Mouse (Mus musculus): ENCODE measurements around the gene C130050O18Rik. TPM values are rescaled to one million over a fixed set of nuclear protein-coding genes. Genes with fewer than 3 reads are reported as not detected.

C130050O18Rik gene
- 0.26 and 0.64 TPM in 2 replicates for polyA plus RNA-seq (2015; fragmentation: Nextera tagmentation; extraction: Ambion mirVana)

DNA sequence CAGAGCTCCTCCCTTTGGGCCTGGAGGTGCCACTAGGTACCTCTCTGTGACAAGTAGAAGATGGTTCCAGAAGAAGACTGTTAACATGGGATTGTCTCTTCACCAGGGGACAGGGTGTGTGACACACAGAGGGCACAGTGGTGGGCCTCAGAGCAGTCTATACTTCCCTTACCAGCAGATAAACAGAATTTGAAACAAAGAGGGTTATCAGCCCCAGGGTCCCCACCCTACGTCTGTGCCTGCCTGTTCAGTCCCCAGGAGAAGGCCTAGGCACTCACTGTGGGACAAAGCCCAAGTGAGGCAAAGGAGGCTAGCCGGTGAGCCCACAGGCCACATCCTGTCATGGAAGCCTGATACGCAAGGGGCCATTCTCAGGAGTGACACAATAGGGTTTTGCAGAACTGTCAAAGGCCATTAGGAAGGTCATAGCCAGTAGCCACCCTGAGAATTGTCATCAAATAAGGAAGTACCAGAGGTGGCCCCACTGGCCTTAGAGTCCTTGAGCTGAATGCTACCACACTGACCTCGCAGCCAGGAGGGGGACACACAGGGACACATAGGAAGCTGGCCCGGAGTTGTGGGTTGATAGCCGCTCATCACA lies at the start of gene C130050O18Rik:
C130050O18Rik (plus strand) TSS at position 480 of the 601 bp plus-strand sequence.
- ATAC-seq, result no peak
- Histone ChIP-seq H3K4me2 (ENCODE audit: low read length) (no peak within 1 kb of the TSS), H3K4me1 (ENCODE audit: control insufficient read depth, insufficient read depth, low read depth, low read length) (peaks cover 5% of the 10 kb centered on the region), H3K27ac (ENCODE audit: low read depth, low read length) (no peak within 1 kb of the TSS), H3K36me3 (ENCODE audit: control insufficient read depth, insufficient read depth, low read length) (no peaks in the 10 kb centered on the region), H3K4me3 (ENCODE audit: low read length) (no peak within 1 kb of the TSS), H3K9ac (ENCODE audit: low read depth, low read length) (no peak within 1 kb of the TSS), H3K27me3 (replicated peaks; ENCODE audit: control insufficient read depth, insufficient read depth, low read length) (no peaks in the 10 kb centered on the region), H3K9me3 (ENCODE audit: control insufficient read depth, low read length) (no peaks in the 10 kb centered on the region)
- WGBS, result 81% methylated on average over 6 of the region's 6 CpGs

- ATAC-seq, result no peak
- Histone ChIP-seq H3K27me3 (replicated peaks; ENCODE audit: control insufficient read depth, insufficient read depth, low read length) (no peaks in the 10 kb centered on the region), H3K4me1 (ENCODE audit: control insufficient read depth, insufficient read depth, low read depth, low read length) (no peaks in the 10 kb centered on the region), H3K36me3 (ENCODE audit: control insufficient read depth, insufficient read depth, low read length) (peaks cover 5% of the 10 kb centered on the region; the same call in 1 of the 2 replicates), H3K4me2 (ENCODE audit: low read length) (no peak overlapping the region), H3K9me3 (ENCODE audit: control insufficient read depth, low read length) (no peaks in the 10 kb centered on the region), H3K9ac (ENCODE audit: low read depth, low read length) (no peak overlapping the region), H3K27ac (ENCODE audit: low read depth, low read length) (no peak overlapping the region), H3K4me3 (ENCODE audit: low read length) (no peak overlapping the region)
- WGBS, result 80% methylated on average over 2 of the region's 2 CpGs
Observed at GRCm38 (mm10) chr5:139358653-139359052, 46.4 kb upstream of the C130050O18Rik start.

DNA sequence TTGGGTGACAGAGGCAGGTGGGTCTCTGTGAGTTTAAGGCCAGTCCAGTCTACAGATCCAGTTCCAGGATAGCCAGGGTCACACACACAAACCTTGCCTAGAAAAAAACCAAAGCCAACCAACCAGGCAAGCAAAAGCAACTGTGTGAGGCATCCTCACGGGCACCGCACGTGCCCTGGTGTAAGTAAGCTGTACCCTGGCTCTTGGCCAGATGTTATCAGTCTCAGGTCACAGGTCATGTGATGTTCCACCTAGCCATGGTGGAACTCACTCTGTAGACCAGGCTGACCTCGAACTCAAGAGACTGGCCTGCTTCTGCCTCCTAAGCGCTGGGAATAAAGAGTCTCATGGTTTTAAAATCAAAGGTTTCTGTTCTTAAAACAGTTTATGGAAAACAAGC lies 45.8 kb upstream of the C130050O18Rik start:
- Histone ChIP-seq H3K27ac (ENCODE audit: low read depth, low read length) (no peak overlapping the region), H3K27me3 (replicated peaks; ENCODE audit: control insufficient read depth, insufficient read depth, low read length) (no peaks in the 10 kb centered on the region), H3K9ac (ENCODE audit: low read depth, low read length) (no peak overlapping the region), H3K9me3 (ENCODE audit: control insufficient read depth, low read length) (no peaks in the 10 kb centered on the region), H3K4me2 (ENCODE audit: low read length) (no peak overlapping the region), H3K4me3 (ENCODE audit: low read length) (no peak overlapping the region), H3K4me1 (ENCODE audit: control insufficient read depth, insufficient read depth, low read depth, low read length) (peaks cover under 1% of the 10 kb centered on the region; the same call in 1 of the 2 replicates), H3K36me3 (ENCODE audit: control insufficient read depth, insufficient read depth, low read length) (peaks cover 5% of the 10 kb centered on the region; the same call in 1 of the 2 replicates)
- WGBS, result 93% methylated on average over 5 of the region's 5 CpGs
- ATAC-seq, result no peak

DNA sequence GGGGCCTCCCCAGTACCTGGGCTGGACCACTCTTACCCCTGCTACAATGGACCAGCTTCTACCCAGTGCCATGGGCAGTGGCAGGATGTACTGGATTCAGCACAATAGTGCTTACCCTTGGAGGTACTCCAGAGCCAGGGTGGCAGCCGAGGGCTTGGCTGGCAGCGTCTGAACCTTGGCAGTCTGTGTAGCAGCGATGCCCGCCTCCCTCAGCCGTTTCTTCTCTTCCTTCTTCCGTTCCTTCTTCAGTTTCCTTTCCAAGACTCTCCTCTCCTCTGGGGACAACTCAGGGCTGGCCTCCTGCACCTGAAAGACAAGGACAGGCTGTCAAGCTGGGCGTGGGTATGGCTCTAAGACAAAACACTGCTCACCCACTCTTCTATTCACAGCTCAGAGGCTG lies 41.2 kb upstream of the C130050O18Rik start:
- H3K9me3 ChIP-seq (ENCODE audit: control insufficient read depth, low read length), result no peaks in the 10 kb centered on the region
- no peaks in the 10 kb centered on the region for H3K27me3 ChIP-seq (replicated peaks; ENCODE audit: control insufficient read depth, insufficient read depth, low read length)
- peak overlapping the region; percentile 1; the same call in 1 of the 2 replicates for H3K9ac ChIP-seq (ENCODE audit: low read depth, low read length)
- no peak overlapping the region for H3K4me2 ChIP-seq (ENCODE audit: low read length)
- WGBS, result 70% methylated on average over 7 of the region's 7 CpGs
- ATAC-seq, result no peak; the same call in 1 of the 2 replicates
- peaks cover 11% of the 10 kb centered on the region for H3K4me1 ChIP-seq (ENCODE audit: control insufficient read depth, insufficient read depth, low read depth, low read length)
- H3K36me3 ChIP-seq (ENCODE audit: control insufficient read depth, insufficient read depth, low read length), result peaks cover 5% of the 10 kb centered on the region; the same call in 1 of the 2 replicates
- H3K4me3 ChIP-seq (ENCODE audit: low read length), result no peak overlapping the region
- no peak overlapping the region for H3K27ac ChIP-seq (ENCODE audit: low read depth, low read length)

DNA sequence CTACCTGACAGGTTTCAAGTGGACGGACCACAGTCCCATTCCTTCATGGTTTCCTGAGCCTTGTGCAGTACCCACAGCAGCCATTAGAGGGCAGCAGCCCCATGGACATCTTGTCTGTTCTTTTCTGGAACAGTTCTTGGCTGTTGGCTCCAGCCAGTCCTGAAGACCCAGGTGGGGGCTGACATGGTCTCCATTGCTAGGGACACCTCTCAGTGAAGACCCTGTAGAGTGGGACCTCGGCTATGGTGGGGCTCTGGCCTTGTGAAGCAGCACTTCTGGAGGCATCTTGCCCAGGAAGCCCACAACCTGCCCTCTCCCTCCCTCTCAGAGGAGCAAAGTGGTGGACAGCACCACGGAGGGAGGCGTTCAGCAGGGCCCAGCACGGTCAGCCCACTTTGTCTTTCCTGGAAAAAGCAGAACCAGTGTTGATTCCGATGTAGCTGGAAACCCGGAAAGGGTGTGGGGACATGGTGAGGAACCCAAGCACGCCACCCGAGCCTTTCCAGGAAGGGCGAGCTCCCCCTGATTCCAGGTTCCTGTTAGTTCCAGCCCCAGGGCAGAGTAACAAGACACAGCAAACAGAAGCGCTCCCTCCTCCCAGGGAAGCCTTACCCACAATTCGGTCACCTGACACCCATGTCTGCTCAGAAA lies 40.7 kb upstream of the C130050O18Rik start:
- 39% methylated on average over 12 of the region's 12 CpGs for WGBS
- no peak overlapping the region for H3K4me3 ChIP-seq (ENCODE audit: low read length)
- H3K9ac ChIP-seq (ENCODE audit: low read depth, low read length), result peak overlapping the region; percentile 1; the same call in 1 of the 2 replicates
- peaks cover 5% of the 10 kb centered on the region; the same call in 1 of the 2 replicates for H3K36me3 ChIP-seq (ENCODE audit: control insufficient read depth, insufficient read depth, low read length)
- peak overlapping the region; percentile 21; the same call in 1 of the 2 replicates for H3K27ac ChIP-seq (ENCODE audit: low read depth, low read length)
- ATAC-seq, result peak; percentile 68
- no peaks in the 10 kb centered on the region for H3K27me3 ChIP-seq (replicated peaks; ENCODE audit: control insufficient read depth, insufficient read depth, low read length)
- H3K9me3 ChIP-seq (ENCODE audit: control insufficient read depth, low read length), result no peaks in the 10 kb centered on the region
- H3K4me2 ChIP-seq (ENCODE audit: low read length), result no peak overlapping the region
- H3K4me1 ChIP-seq (ENCODE audit: control insufficient read depth, insufficient read depth, low read depth, low read length), result peaks cover 11% of the 10 kb centered on the region

GRCm38 (mm10) chr5:139364911-139365571 lies 40.0 kb upstream of the C130050O18Rik start:
- H3K4me1 ChIP-seq (ENCODE audit: control insufficient read depth, insufficient read depth, low read depth, low read length), result peaks cover 11% of the 10 kb centered on the region
- H3K27ac ChIP-seq (ENCODE audit: low read depth, low read length), result peak overlapping the region; percentile 21; the same call in 1 of the 2 replicates
- 40% methylated on average over 5 of the region's 5 CpGs for WGBS
- ATAC-seq, result peak; percentile 46
- H3K9ac ChIP-seq (ENCODE audit: low read depth, low read length), result no peak overlapping the region
- H3K9me3 ChIP-seq (ENCODE audit: control insufficient read depth, low read length), result no peaks in the 10 kb centered on the region
- no peak overlapping the region for H3K4me3 ChIP-seq (ENCODE audit: low read length)
- no peak overlapping the region for H3K4me2 ChIP-seq (ENCODE audit: low read length)
- no peaks in the 10 kb centered on the region for H3K27me3 ChIP-seq (replicated peaks; ENCODE audit: control insufficient read depth, insufficient read depth, low read length)
- peaks cover 5% of the 10 kb centered on the region; the same call in 1 of the 2 replicates for H3K36me3 ChIP-seq (ENCODE audit: control insufficient read depth, insufficient read depth, low read length)

GRCm38 (mm10) chr5:139365827-139366226 lies 39.3 kb upstream of the C130050O18Rik start:
- Histone ChIP-seq H3K9ac (ENCODE audit: low read depth, low read length) (no peak overlapping the region), H3K4me3 (ENCODE audit: low read length) (no peak overlapping the region), H3K4me1 (ENCODE audit: control insufficient read depth, insufficient read depth, low read depth, low read length) (peaks cover 13% of the 10 kb centered on the region), H3K4me2 (ENCODE audit: low read length) (no peak overlapping the region), H3K36me3 (ENCODE audit: control insufficient read depth, insufficient read depth, low read length) (0 out of 2 replicates have a peak, but pooled peaks cover 2% of the 10 kb centered on the region), H3K27ac (ENCODE audit: low read depth, low read length) (no peak overlapping the region), H3K9me3 (ENCODE audit: control insufficient read depth, low read length) (no peaks in the 10 kb centered on the region), H3K27me3 (replicated peaks; ENCODE audit: control insufficient read depth, insufficient read depth, low read length) (no peaks in the 10 kb centered on the region)
- 76% methylated on average over 1 of the region's 1 CpGs for WGBS
- ATAC-seq, result no peak

GRCm38 (mm10) chr5:139366484-139366883 lies 38.6 kb upstream of the C130050O18Rik start:
- no peak overlapping the region for H3K4me2 ChIP-seq (ENCODE audit: low read length)
- H3K27ac ChIP-seq (ENCODE audit: low read depth, low read length), result no peak overlapping the region
- H3K27me3 ChIP-seq (replicated peaks; ENCODE audit: control insufficient read depth, insufficient read depth, low read length), result no peaks in the 10 kb centered on the region
- H3K36me3 ChIP-seq (ENCODE audit: control insufficient read depth, insufficient read depth, low read length), result 0 out of 2 replicates have a peak, but pooled peaks cover 2% of the 10 kb centered on the region
- H3K4me1 ChIP-seq (ENCODE audit: control insufficient read depth, insufficient read depth, low read depth, low read length), result peaks cover 20% of the 10 kb centered on the region
- H3K4me3 ChIP-seq (ENCODE audit: low read length), result no peak overlapping the region
- no peak overlapping the region for H3K9ac ChIP-seq (ENCODE audit: low read depth, low read length)
- no peak for ATAC-seq
- H3K9me3 ChIP-seq (ENCODE audit: control insufficient read depth, low read length), result no peaks in the 10 kb centered on the region
- 75% methylated on average over 11 of the region's 11 CpGs for WGBS

Data from hindbrain, embryonic 16.5 days (tissue).